Mouse (Mus musculus) heart, postnatal 25 days (tissue): ENCODE data around the gene Frk. TPM values are rescaled to one million over a fixed set of nuclear protein-coding genes. Genes with fewer than 3 reads are reported as not detected.
"Not testable (repeated sequence)": the region's sequence is repeated elsewhere in the genome, so short reads cannot be mapped to it uniquely, and the experiment has no call there.

Source experiments
- DNase-seq: peaks from one replicate; pipeline ENCODE4 v3.0.0; 2022; ENCODE audit warnings: low spot score
- intact Hi-C: fragments of 180-260 bp; cut with DNase I; formaldehyde crosslinking; loops from one replicate; pipeline ENCODE4 v1.15.1; 2025
- total RNA-seq, 2 experiments: library from RNA; stranded (reverse); gene quantifications; 2 replicates each; pipeline ENCODE4 v1.2.3; 2021

Frk gene
- total RNA-seq, 2 experiments from 2014 or later: 1.6 to 2.1 TPM

GRCm38 (mm10) chr10:34563518-34564176 lies 80.4 kb downstream of the Frk start:
- intact Hi-C loops: no loop called here
- no peak for DNase-seq

DNA sequence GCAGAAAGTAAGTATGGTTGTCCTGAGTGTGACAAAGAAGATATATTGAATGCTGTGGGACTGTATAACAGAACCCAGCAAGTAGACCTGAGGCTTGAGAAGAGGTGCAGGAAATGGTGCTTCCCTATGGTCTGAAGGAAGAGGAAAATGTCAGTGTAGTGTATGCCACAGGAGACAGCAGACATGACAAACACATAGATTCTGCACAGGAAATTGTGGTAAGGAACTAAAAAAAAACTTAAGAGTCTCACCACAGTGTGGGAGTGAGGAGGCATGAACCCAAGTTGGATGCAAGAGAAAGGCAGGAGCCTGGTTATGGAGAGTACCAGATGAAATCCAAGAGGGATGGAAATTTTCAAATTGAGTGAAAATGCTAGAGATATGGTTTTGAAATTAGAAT lies 132.3 kb downstream of the Frk start:
- DNase-seq: no peak
- intact Hi-C loops: no loop called here

GRCm38 (mm10) chr10:34617216-34617615 lies 134.0 kb downstream of the Frk start:
- no peak for DNase-seq
- intact Hi-C loops: no loop called here

DNA sequence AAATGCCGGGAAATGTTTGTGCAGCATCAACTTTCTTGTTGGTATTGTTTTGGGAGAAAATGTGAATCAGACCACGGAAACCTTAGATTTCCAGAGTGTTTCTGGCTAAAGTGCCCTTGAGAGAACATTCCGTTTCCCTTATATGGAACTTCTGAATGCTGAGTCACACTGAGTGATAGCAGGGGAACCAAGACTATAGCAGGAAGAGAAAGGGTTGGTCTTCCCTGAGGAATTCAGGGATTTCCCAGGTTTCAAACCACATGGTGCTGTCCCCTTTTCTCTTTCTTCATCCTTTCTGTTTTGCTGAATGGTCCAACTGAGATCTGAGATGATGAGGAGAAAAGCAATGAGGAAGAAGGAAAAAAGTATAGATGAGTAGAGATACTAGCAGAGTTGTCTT lies 135.3 kb downstream of the Frk start:
- intact Hi-C loops: no loop called here
- no peak for DNase-seq

GRCm38 (mm10) chr10:34620540-34620939 lies 137.3 kb downstream of the Frk start:
- DNase-seq, intact Hi-C loops: not testable (repeated sequence)

GRCm38 (mm10) chr10:34638245-34638644 lies 155.0 kb downstream of the Frk start:
- intact Hi-C loops: no loop called here
- no peak for DNase-seq

Other genes with a start within 250 kb of the Frk start
- 10 to 100 TPM; 53.9 to 58.5 TPM for gene Tspyl1, start 201.2 kb upstream of the Frk start, total RNA-seq
- 10 to 100 TPM in 1 of 2 experiments, 1 to 10 TPM in 1; 8.4 to 10.7 TPM for gene Tspyl4, start 186.0 kb upstream of the Frk start, total RNA-seq
- gene Col10a1, start 93.4 kb upstream of the Frk start, total RNA-seq: not detected
- 10 to 100 TPM; 10.7 to 11.2 TPM for gene Nt5dc1, start 64.8 kb upstream of the Frk start, total RNA-seq